Mouse (Mus musculus): ENCODE results near the gene Uts2r. TPM values are rescaled to one million over a fixed set of nuclear protein-coding genes. Genes with fewer than 3 reads are reported as not detected.

Uts2r gene
- polyA plus RNA-seq, 1 experiment, result not detected

DNA sequence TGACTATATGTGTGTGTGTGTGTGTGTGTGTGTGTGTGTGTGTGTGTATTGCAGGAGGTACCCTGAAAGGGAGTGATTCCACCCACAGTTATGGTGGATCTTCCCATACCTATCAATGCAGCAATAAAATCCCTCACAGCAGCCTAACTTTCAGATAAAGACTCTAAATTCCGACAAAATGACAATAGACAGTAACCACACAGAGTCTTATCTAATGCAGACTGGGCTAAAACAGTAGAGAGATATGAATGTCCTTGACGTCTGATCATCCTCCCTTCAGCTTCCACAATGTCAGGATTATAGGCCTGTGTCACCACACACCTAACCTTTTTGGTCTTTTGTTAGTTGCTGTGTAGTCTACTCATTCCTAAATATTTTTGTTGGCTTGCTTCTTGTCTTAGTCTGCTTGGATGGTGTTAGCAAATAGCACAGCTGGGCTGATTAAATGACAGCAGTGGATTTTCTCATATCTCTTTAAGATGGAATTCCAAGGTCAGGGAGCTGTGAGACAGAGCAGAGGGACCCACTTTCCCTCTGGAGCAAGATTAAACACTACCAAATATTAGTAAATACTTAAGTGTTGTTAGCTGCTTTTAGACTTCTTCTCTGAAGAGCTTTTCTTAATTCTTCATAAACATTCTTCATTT is 37.9 kb upstream of the Uts2r start:
- no peaks in the 10 kb centered on the region for H3K36me3 ChIP-seq (ENCODE audit: control insufficient read depth, insufficient read depth, low read length)
- TF ChIP-seq CTCF (IDR thresholded peaks at IDR 0.05; ENCODE audit: extremely low read depth, insufficient read depth, insufficient read length, insufficient replicate concordance) (no peak), POLR2A (IDR thresholded peaks at IDR 0.05; ENCODE audit: low read depth, low read length) (no peak)
- no peak for DNase-seq (ENCODE audit: low read depth in 1 of 2, low spot score in 2 of 2)
- H3K27ac ChIP-seq (ENCODE audit: insufficient read depth, low read length), result no peak overlapping the region
- no peak overlapping the region for H3K4me3 ChIP-seq (ENCODE audit: extremely low read depth, insufficient read depth, insufficient read length)
- H3K4me1 ChIP-seq (ENCODE audit: control insufficient read depth, insufficient read depth, insufficient read length), result no peaks in the 10 kb centered on the region
- no peaks in the 10 kb centered on the region for H3K27me3 ChIP-seq (ENCODE audit: control insufficient read depth, insufficient read depth, low read length)
- 76% methylated on average over 2 of the region's 2 CpGs for WGBS

DNA sequence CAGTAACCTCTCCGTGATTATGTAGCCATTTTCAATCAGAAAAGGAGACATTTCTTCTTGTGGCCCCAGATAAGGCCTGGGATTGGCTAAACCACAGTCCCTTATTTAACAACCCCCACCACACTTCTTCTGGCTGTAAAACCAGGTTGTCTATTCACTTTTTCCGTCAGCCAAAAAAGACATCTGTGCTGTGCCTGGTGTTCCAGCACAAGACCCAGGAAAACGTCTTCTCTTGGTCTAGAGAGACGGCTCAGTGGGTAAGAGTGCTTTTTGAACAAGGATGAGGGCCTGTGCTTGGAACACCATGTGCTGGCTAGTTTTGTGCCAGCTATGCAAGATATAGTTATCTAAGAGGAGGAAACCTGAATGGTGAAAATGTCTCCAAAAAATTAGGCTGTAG is 36.6 kb upstream of the Uts2r start:
- no peak overlapping the region for H3K4me3 ChIP-seq (ENCODE audit: extremely low read depth, insufficient read depth, insufficient read length)
- H3K4me1 ChIP-seq (ENCODE audit: control insufficient read depth, insufficient read depth, insufficient read length), result no peaks in the 10 kb centered on the region
- 85% methylated on average over 4 of the region's 4 CpGs for WGBS
- no peaks in the 10 kb centered on the region for H3K27me3 ChIP-seq (ENCODE audit: control insufficient read depth, insufficient read depth, low read length)
- DNase-seq (ENCODE audit: low read depth in 1 of 2, low spot score in 2 of 2), result no peak
- no peaks in the 10 kb centered on the region for H3K36me3 ChIP-seq (ENCODE audit: control insufficient read depth, insufficient read depth, low read length)
- H3K27ac ChIP-seq (ENCODE audit: insufficient read depth, low read length), result no peak overlapping the region
- no peak for TF ChIP-seq CTCF (IDR thresholded peaks at IDR 0.05; ENCODE audit: extremely low read depth, insufficient read depth, insufficient read length, insufficient replicate concordance)
- no peak for TF ChIP-seq POLR2A (IDR thresholded peaks at IDR 0.05; ENCODE audit: low read depth, low read length)

DNA sequence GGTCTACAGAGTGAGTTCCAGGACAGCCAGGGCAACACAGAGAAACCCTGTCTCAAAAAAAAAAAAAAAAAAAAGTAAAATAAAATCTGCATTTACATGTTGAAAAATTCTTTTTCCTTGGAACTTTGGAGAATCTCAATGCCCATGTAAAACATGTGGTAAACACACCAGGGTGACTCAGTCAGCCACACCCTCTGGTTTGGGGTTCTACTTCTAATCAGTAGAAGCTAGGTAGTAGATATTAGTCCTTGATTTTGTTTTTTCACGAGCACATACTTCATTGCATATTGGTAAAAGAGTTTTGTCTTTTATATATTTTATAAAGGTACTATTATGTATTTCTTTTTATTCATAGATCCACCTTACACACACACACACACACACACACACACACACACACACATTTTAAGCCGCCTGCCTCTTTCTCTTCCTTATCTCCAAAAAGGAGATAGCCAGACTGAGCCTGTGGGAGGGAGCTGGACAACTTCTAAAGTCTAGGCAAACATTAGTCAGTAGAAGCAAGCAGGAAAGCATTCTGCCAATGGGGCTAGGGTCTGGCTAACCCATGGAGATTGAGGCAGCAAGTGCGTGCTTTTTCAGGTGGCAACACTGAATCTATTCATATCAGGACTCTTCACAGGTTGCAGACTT is 34.4 kb upstream of the Uts2r start:
- H3K4me3 ChIP-seq (ENCODE audit: extremely low read depth, insufficient read depth, insufficient read length), result no peak overlapping the region
- H3K27me3 ChIP-seq (ENCODE audit: control insufficient read depth, insufficient read depth, low read length), result no peaks in the 10 kb centered on the region
- no peak overlapping the region for H3K27ac ChIP-seq (ENCODE audit: insufficient read depth, low read length)
- TF ChIP-seq CTCF (IDR thresholded peaks at IDR 0.05; ENCODE audit: extremely low read depth, insufficient read depth, insufficient read length, insufficient replicate concordance) (no peak), POLR2A (IDR thresholded peaks at IDR 0.05; ENCODE audit: low read depth, low read length) (no peak)
- WGBS, result 86% methylated on average over 3 of the region's 3 CpGs
- no peaks in the 10 kb centered on the region for H3K36me3 ChIP-seq (ENCODE audit: control insufficient read depth, insufficient read depth, low read length)
- DNase-seq (ENCODE audit: low read depth in 1 of 2, low spot score in 2 of 2), result no peak
- H3K4me1 ChIP-seq (ENCODE audit: control insufficient read depth, insufficient read depth, insufficient read length), result no peaks in the 10 kb centered on the region

DNA sequence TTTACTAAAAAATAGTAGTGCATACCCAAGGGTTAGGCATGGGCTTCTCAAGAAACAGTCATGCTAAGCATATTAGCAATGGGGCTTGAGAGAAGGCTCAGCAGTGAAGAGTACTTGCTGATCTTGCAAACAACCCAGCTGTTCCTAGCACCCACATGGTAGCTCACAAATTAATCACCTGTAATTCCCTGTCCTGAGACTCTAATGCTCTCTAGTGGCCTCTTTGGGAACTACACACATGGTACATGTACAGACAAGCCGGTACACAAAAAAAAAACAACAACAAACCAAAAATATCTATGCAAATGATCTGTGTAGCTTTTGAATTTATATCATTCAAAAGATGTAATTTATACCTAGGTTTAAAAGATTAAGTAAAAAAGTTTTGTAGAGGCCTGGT is 33.7 kb upstream of the Uts2r start:
- Histone ChIP-seq H3K27me3 (ENCODE audit: control insufficient read depth, insufficient read depth, low read length) (no peaks in the 10 kb centered on the region), H3K36me3 (ENCODE audit: control insufficient read depth, insufficient read depth, low read length) (no peaks in the 10 kb centered on the region), H3K27ac (ENCODE audit: insufficient read depth, low read length) (no peak overlapping the region), H3K4me1 (ENCODE audit: control insufficient read depth, insufficient read depth, insufficient read length) (no peaks in the 10 kb centered on the region), H3K4me3 (ENCODE audit: extremely low read depth, insufficient read depth, insufficient read length) (no peak overlapping the region)
- no peak for TF ChIP-seq CTCF (IDR thresholded peaks at IDR 0.05; ENCODE audit: extremely low read depth, insufficient read depth, insufficient read length, insufficient replicate concordance)
- no peak for TF ChIP-seq POLR2A (IDR thresholded peaks at IDR 0.05; ENCODE audit: low read depth, low read length)
- 70% methylated on average over 1 of the region's 1 CpGs for WGBS
- DNase-seq (ENCODE audit: low read depth in 1 of 2, low spot score in 2 of 2), result no peak

DNA sequence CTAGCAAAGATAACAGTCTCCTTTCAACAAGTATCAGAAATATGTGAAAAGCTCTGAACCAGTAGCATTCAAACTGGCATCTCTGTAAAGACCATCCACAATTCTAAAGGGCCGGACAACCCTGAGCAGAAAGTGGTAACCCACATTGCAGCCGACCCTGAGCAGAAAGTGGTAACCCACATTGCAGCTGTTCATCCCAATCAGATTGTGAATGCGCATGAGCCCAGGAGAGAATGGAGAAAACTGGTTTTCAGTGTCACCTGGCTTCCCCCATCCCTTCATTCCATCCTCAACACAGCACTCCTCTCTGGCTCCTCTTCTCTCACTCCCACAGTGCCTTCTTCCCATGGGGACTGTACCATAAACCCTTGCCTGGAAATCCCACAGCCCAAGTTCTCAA is 32.6 kb upstream of the Uts2r start:
- H3K4me1 ChIP-seq (ENCODE audit: control insufficient read depth, insufficient read depth, insufficient read length), result no peaks in the 10 kb centered on the region

DNA sequence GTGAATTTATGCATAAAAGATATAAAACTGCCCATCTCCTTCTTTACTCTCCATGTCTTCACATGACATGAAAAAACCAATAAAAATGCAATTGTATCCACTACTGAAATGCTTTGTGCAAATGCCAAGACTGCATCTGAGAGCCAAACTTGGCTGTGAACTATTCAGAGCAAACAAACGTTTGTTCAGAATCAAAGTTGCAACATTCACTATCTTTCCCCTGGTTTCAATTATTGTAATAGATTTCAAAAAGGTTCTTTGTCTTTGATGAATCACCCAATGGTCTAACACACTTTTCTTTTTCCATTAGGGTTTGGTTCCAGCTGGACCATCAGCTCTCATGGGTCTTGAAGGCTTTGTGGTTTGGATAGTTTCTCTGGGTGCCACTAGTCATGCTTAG is 30.5 kb upstream of the Uts2r start:
- 69% methylated on average over 1 of the region's 1 CpGs for WGBS
- H3K36me3 ChIP-seq (ENCODE audit: control insufficient read depth, insufficient read depth, low read length), result no peaks in the 10 kb centered on the region
- H3K4me1 ChIP-seq (ENCODE audit: control insufficient read depth, insufficient read depth, insufficient read length), result no peaks in the 10 kb centered on the region
- H3K27ac ChIP-seq (ENCODE audit: insufficient read depth, low read length), result no peak overlapping the region
- H3K4me3 ChIP-seq (ENCODE audit: extremely low read depth, insufficient read depth, insufficient read length), result no peak overlapping the region
- DNase-seq (ENCODE audit: low read depth in 1 of 2, low spot score in 2 of 2), result no peak
- H3K27me3 ChIP-seq (ENCODE audit: control insufficient read depth, insufficient read depth, low read length), result no peaks in the 10 kb centered on the region
- TF ChIP-seq CTCF (IDR thresholded peaks at IDR 0.05; ENCODE audit: extremely low read depth, insufficient read depth, insufficient read length, insufficient replicate concordance) (no peak), POLR2A (IDR thresholded peaks at IDR 0.05; ENCODE audit: low read depth, low read length) (no peak)

More for the DNA sequence above, 32.6 kb upstream of the Uts2r start:
- H3K4me3 ChIP-seq (ENCODE audit: extremely low read depth, insufficient read depth, insufficient read length), result no peak overlapping the region
- 78% methylated on average over 3 of the region's 3 CpGs for WGBS
- TF ChIP-seq CTCF (IDR thresholded peaks at IDR 0.05; ENCODE audit: extremely low read depth, insufficient read depth, insufficient read length, insufficient replicate concordance), result no peak
- TF ChIP-seq POLR2A (IDR thresholded peaks at IDR 0.05; ENCODE audit: low read depth, low read length), result no peak
- H3K27ac ChIP-seq (ENCODE audit: insufficient read depth, low read length), result no peak overlapping the region
- H3K36me3 ChIP-seq (ENCODE audit: control insufficient read depth, insufficient read depth, low read length), result no peaks in the 10 kb centered on the region
- no peaks in the 10 kb centered on the region for H3K27me3 ChIP-seq (ENCODE audit: control insufficient read depth, insufficient read depth, low read length)
- DNase-seq (ENCODE audit: low read depth in 1 of 2, low spot score in 2 of 2), result no peak

DNA sequence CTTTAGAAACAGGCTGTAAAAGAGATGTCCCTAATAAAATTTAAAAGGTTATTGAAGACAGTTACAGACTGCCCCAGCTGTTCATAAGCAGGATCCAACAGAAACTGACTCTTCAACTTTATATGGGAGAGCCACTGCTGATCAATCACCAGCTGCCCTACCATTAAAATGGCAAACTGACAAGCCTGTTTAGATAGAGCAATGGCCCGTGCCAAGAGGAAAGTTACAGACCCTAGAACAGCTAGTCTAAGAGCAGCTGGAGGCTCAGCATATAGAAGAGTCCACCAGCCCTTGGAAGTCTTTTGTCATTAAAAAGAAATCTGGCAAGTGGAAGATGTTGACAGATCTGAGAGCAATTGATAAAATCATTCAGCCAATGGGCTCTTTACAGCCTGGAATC is 25.5 kb upstream of the Uts2r start:
- H3K4me1 ChIP-seq (ENCODE audit: control insufficient read depth, insufficient read depth, insufficient read length), result no peaks in the 10 kb centered on the region
- 66% methylated on average over 1 of the region's 1 CpGs for WGBS
- H3K36me3 ChIP-seq (ENCODE audit: control insufficient read depth, insufficient read depth, low read length), result no peaks in the 10 kb centered on the region
- H3K27ac ChIP-seq (ENCODE audit: insufficient read depth, low read length), result no peak overlapping the region
- no peaks in the 10 kb centered on the region for H3K27me3 ChIP-seq (ENCODE audit: control insufficient read depth, insufficient read depth, low read length)
- H3K4me3 ChIP-seq (ENCODE audit: extremely low read depth, insufficient read depth, insufficient read length), result no peak overlapping the region
- DNase-seq (ENCODE audit: low read depth in 1 of 2, low spot score in 2 of 2), result no peak
- TF ChIP-seq POLR2A (IDR thresholded peaks at IDR 0.05; ENCODE audit: low read depth, low read length) (no peak), CTCF (IDR thresholded peaks at IDR 0.05; ENCODE audit: extremely low read depth, insufficient read depth, insufficient read length, insufficient replicate concordance) (no peak)

Data from spleen, adult 2 months (tissue).